ENCODE assay signal across 24 mouse cellular contexts in the genomic region with DNA sequence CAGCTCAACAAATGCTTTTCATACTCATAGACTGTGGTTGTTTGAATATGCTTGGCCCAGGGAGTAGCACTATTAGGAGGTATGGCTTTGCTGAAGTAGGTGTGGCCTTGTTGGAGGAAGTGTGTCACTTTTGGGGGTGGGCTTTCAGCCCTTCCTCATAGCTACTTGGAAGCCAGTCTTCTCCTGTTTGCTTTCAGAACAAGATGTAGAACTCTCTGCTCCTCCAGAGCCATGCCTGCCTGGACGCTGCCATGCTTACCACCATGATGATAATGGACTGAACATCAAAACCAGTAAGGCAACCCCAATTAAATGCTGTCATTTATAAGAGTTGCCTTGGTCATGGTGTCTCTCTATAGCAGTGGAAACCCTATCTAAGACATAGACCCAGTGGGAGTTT.
DNase-seq lines count a peak whose midpoint lies in the region; ATAC-seq and TF ChIP-seq lines count a peak whose summit lies in the region.
"Had no signal": no experiment of that assay in that cellular context is flagged by ENCODE, and none has a peak within 500 bp of the region (broad histone marks: within the 10 kb centered on the region; RNA-seq: fewer than 3 reads in every experiment).

No protein-coding gene starts in this region.

- ATAC-seq in embryonic facial prominence, embryonic 13.5 days (ENCODE audit: insufficient number of reproducible peaks, insufficient read depth, low FRiP score, low TSS enrichment, low read depth): 0 out of 2 replicates have a peak, but pooled peaks have one; percentile 10
- ATAC-seq: CD4-positive, CD25-positive, alpha-beta regulatory T cell, adult 4 months; forebrain, embryonic 14.5 days; forebrain, embryonic 16.5 days had no signal

- no peaks in the 10 kb centered on the region for H3K79me2 ChIP-seq in CH12.LX (replicated peaks; ENCODE audit: control insufficient read depth, extremely low read depth, insufficient read depth, poor library complexity, severe bottlenecking)

- no peaks in the 10 kb centered on the region for H3K4me1 ChIP-seq in embryonic facial prominence, embryonic 13.5 days
- H3K4me1 ChIP-seq in embryonic facial prominence, embryonic 10.5 days: no peaks in the 10 kb centered on the region
- peaks cover 28% of the 10 kb centered on the region for H3K4me1 ChIP-seq in heart, embryonic 10.5 days
- no peaks in the 10 kb centered on the region for H3K4me1 ChIP-seq in CH12.LX (ENCODE audit: control insufficient read depth in 1 of 2, insufficient read depth in 2 of 2)
- H3K4me1 ChIP-seq: embryonic facial prominence, embryonic 12.5 days; embryonic facial prominence, embryonic 15.5 days; forebrain, embryonic 10.5 days; forebrain, embryonic 12.5 days had no signal

- H3K4me3 ChIP-seq in embryonic facial prominence, embryonic 13.5 days: no peak overlapping the region
- no peak overlapping the region for H3K4me3 ChIP-seq in embryonic facial prominence, embryonic 10.5 days
- no peak overlapping the region for H3K4me3 ChIP-seq in heart, embryonic 10.5 days
- H3K4me3 ChIP-seq in CH12.LX (replicated peaks in 1 of 3; ENCODE audit: low read depth in 2 of 3, low read length in 2 of 3, poor library complexity in 1 of 3): peak overlapping the region in 1 of 3 experiments; percentile 37
- H3K4me3 ChIP-seq: embryonic facial prominence, embryonic 12.5 days; embryonic facial prominence, embryonic 15.5 days; erythroblast, embryonic 14.5 days; forebrain, embryonic 10.5 days; forebrain, embryonic 12.5 days had no signal

- H3K9me3 ChIP-seq in embryonic facial prominence, embryonic 13.5 days: no peaks in the 10 kb centered on the region
- no peaks in the 10 kb centered on the region for H3K9me3 ChIP-seq in embryonic facial prominence, embryonic 10.5 days
- H3K9me3 ChIP-seq in heart, embryonic 10.5 days: no peaks in the 10 kb centered on the region
- no peaks in the 10 kb centered on the region for H3K9me3 ChIP-seq in CH12.LX (replicated peaks; ENCODE audit: low read length)
- H3K9me3 ChIP-seq: embryonic facial prominence, embryonic 12.5 days; embryonic facial prominence, embryonic 15.5 days; forebrain, embryonic 10.5 days; forebrain, embryonic 12.5 days had no signal

- in situ Hi-C loops in CH12.LX (cut with MboI; ENCODE audit: low pct_ligation_motif_present, low pct_unique_long_range_greater_than_20kb, low sequenced_read_pairs): no loop called here

- DNase-seq in embryonic facial prominence, embryonic 10.5 days (ENCODE audit: low spot score): no peak
- peak; percentile 81 for DNase-seq in heart, adult 11 months
- DNase-seq in heart, embryonic 10.5 days (ENCODE audit: low spot score): no peak
- DNase-seq in CH12.LX (ENCODE audit: extremely low read depth): peak; percentile 9
- DNase-seq: adrenal gland, adult 2 months; adrenal gland, postnatal 10 days; adrenal gland, postnatal 25 days; B cell, adult 2 months; cerebellum, adult 11 months; cerebellum, adult 18-20 months; cerebellum, adult 8-10 months; cerebellum, adult 9-11 months; cerebellum, postnatal 14 days; cerebellum, postnatal 36 days; embryo, embryonic 11 days had no signal

- no peak for TF ChIP-seq CTCF in CH12.LX (conservative IDR thresholded peaks at IDR 0.05 in 1 of 2, IDR thresholded peaks at IDR 0.05 in 1 of 2; ENCODE audit: low read depth in 2 of 2, low read length in 2 of 2)

- no peak for TF ChIP-seq EP300 in CH12.LX (IDR thresholded peaks at IDR 0.05; ENCODE audit: low read length)

- no peak overlapping the region for H3K4me2 ChIP-seq in embryonic facial prominence, embryonic 13.5 days
- H3K4me2 ChIP-seq in CH12.LX (ENCODE audit: insufficient read depth, low read depth, poor library complexity, severe bottlenecking): peak overlapping the region; percentile 75
- H3K4me2 ChIP-seq: embryonic facial prominence, embryonic 12.5 days; embryonic facial prominence, embryonic 15.5 days; forebrain, embryonic 12.5 days had no signal

- dilution Hi-C loops in CH12.LX (cut with MboI; ENCODE audit: extremely low pct_ligation_motif_present, extremely low pct_unique_long_range_greater_than_20kb, low sequenced_read_pairs): no loop called here

- peaks cover 53% of the 10 kb centered on the region for H3K36me3 ChIP-seq in embryonic facial prominence, embryonic 13.5 days
- H3K36me3 ChIP-seq in embryonic facial prominence, embryonic 10.5 days (replicated peaks): peaks cover 41% of the 10 kb centered on the region
- peaks cover 40% of the 10 kb centered on the region for H3K36me3 ChIP-seq in heart, embryonic 10.5 days
- H3K36me3 ChIP-seq in CH12.LX (replicated peaks in 1 of 2; ENCODE audit: control insufficient read depth in 1 of 2, insufficient read depth in 1 of 2, low read length in 1 of 2): no peaks in the 10 kb centered on the region

- H3K27me3 ChIP-seq in embryonic facial prominence, embryonic 13.5 days: no peaks in the 10 kb centered on the region
- no peaks in the 10 kb centered on the region for H3K27me3 ChIP-seq in embryonic facial prominence, embryonic 10.5 days (replicated peaks; ENCODE audit: low read depth, poor library complexity, severe bottlenecking)
- no peaks in the 10 kb centered on the region for H3K27me3 ChIP-seq in heart, embryonic 10.5 days (ENCODE audit: insufficient read depth, poor library complexity, severe bottlenecking)
- H3K27me3 ChIP-seq in CH12.LX (replicated peaks): no peaks in the 10 kb centered on the region
- H3K27me3 ChIP-seq: embryonic facial prominence, embryonic 12.5 days; embryonic facial prominence, embryonic 15.5 days; forebrain, embryonic 12.5 days had no signal

- no peak overlapping the region for H3K9ac ChIP-seq in embryonic facial prominence, embryonic 13.5 days
- peak overlapping the region; percentile 36; the same call in 1 of the 2 replicates for H3K9ac ChIP-seq in CH12.LX (ENCODE audit: insufficient read depth, low read depth)
- H3K9ac ChIP-seq: embryonic facial prominence, embryonic 12.5 days; embryonic facial prominence, embryonic 15.5 days; forebrain, embryonic 12.5 days had no signal

- 92% methylated on average over 1 of the region's 1 CpGs for WGBS in embryonic facial prominence, embryonic 13.5 days
- WGBS in embryonic facial prominence, embryonic 10.5 days: 96% methylated on average over 1 of the region's 1 CpGs
- 88% methylated on average over 1 of the region's 1 CpGs for WGBS in heart, embryonic 10.5 days

- TF ChIP-seq POLR2A in CH12.LX (IDR thresholded peaks at IDR 0.05; ENCODE audit: low read depth, low read length): peak; percentile 56; the same call in 1 of the 2 replicates

- TF ChIP-seq RAD21 in CH12.LX (IDR thresholded peaks at IDR 0.05; ENCODE audit: low read depth, low read length): no peak

- no peak overlapping the region for H3K27ac ChIP-seq in embryonic facial prominence, embryonic 13.5 days
- no peak overlapping the region for H3K27ac ChIP-seq in embryonic facial prominence, embryonic 10.5 days (replicated peaks)
- no peak overlapping the region for H3K27ac ChIP-seq in heart, embryonic 10.5 days
- no peak overlapping the region for H3K27ac ChIP-seq in CH12.LX (ENCODE audit: insufficient read depth, low read depth)
- H3K27ac ChIP-seq: embryonic facial prominence, embryonic 12.5 days; embryonic facial prominence, embryonic 15.5 days; forebrain, embryonic 10.5 days; forebrain, embryonic 12.5 days had no signal

TF ChIP-seq in CH12.LX, 34 proteins besides CTCF, POLR2A, EP300 and RAD21:
- peak; percentile 64; the same call in 1 of the 2 replicates for TF ChIP-seq TBP (conservative IDR thresholded peaks at IDR 0.05; ENCODE audit: low read depth, low read length)
- TF ChIP-seq KAT2A (IDR thresholded peaks at IDR 0.05; ENCODE audit: insufficient replicate concordance, low read length): no peak
- peak; percentile 27; the same call in 1 of the 2 replicates for TF ChIP-seq ELF1 (IDR thresholded peaks at IDR 0.05; ENCODE audit: low read depth, low read length)

Comparison
In these comparisons a context has a peak if more than half of its experiments do, and no peak if none do; other contexts are left out.
1. DNase-seq: peak in heart, adult 11 months (single experiment) and CH12.LX (single experiment); none in embryonic facial prominence, embryonic 10.5 days (single experiment) and heart, embryonic 10.5 days (single experiment).